ENCODE assay signal across 8 mouse cellular contexts in the genomic region with DNA sequence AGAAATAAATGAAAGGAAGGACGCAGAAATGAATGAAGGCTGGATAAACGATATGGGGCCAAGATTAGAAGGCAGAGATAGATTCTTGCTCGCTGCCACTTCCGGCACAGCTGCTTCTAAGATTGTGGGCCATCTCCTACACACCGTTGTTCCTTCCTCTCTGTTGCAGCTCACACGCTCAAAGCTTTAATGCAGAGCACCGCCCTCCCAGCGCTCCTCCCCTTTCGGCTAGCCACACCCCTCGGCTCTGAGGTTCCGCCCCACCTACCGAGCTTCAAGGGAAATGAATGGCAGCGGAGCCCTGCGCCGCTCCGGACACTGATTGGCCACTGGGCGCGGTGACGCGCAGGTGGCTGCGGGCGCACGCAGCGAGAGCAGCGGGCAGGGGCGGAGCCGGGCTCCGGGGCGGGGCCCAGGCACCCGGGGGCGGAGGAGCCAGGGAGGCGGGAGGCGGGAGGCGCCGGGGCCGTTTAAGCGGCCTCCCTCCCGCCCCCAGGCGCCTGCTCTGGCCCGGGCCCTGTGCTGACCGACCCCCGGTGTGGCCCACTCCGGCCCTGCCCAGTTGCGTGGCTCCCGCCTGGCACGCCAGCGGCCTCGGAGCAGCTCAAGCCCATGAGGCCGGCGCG. TPM values are rescaled to one million over a fixed set of nuclear protein-coding genes. Genes with fewer than 3 reads are reported as not detected.
A peak's percentile ranks its signal among the peaks of the same experiment; 100 is the strongest.
DNase-seq lines count a peak whose midpoint lies in the region; ATAC-seq lines count a peak whose summit lies in the region.

A gene (plus strand): TSS at position 432 of the 626 bp plus-strand sequence.

- no peaks in the 10 kb centered on the region for H3K9me3 ChIP-seq in hindbrain, embryonic 14.5 days (ENCODE audit: control insufficient read depth, low read length)

- H3K4me1 ChIP-seq in hindbrain, embryonic 14.5 days (replicated peaks; ENCODE audit: control insufficient read depth, insufficient read depth, low read length) = peaks cover 32% of the 10 kb centered on the region

- peak within 1 kb of the TSS; percentile 72 for H3K4me3 ChIP-seq in hindbrain, embryonic 14.5 days (replicated peaks; ENCODE audit: low read length)

- ATAC-seq in hindbrain, embryonic 14.5 days (ENCODE audit: low FRiP score) = peak; percentile 99

- peak; percentile 96 for DNase-seq in R1 (ENCODE audit: low read depth, low spot score)
- DNase-seq in cerebellum, postnatal 25 days = peak; percentile 96 to 97
- DNase-seq in frontal cortex, postnatal 25 days (ENCODE audit: low spot score in 2 of 2) = peak; percentile 86 to 95
- DNase-seq in hindbrain, embryonic 14.5 days (ENCODE audit: low spot score) = peak; percentile 97
- peak; percentile 98 to 99 for DNase-seq in layer of hippocampus, postnatal 36 days
- DNase-seq in lung, postnatal 36 days = peak; percentile 99
- peak; percentile 99 for DNase-seq in retina, postnatal 1 day
- DNase-seq in urinary bladder, adult 18-20 months (ENCODE audit: low spot score in 2 of 2) = peak; percentile 93 to 98

- H3K27ac ChIP-seq in hindbrain, embryonic 14.5 days = peak within 1 kb of the TSS; percentile 91

- peak within 1 kb of the TSS; percentile 80 for H3K4me2 ChIP-seq in hindbrain, embryonic 14.5 days (replicated peaks)

- no peaks in the 10 kb centered on the region for H3K36me3 ChIP-seq in hindbrain, embryonic 14.5 days (replicated peaks; ENCODE audit: control insufficient read depth, insufficient read depth)

- no peaks in the 10 kb centered on the region for H3K27me3 ChIP-seq in hindbrain, embryonic 14.5 days (ENCODE audit: control insufficient read depth, insufficient read depth, low read length)

- peak within 1 kb of the TSS; percentile 85 for H3K9ac ChIP-seq in hindbrain, embryonic 14.5 days

- under 1% methylated on average over 39 of the region's 51 CpGs for WGBS in hindbrain, embryonic 14.5 days

RNA-seq across cellular contexts. Expression of the gene that starts here (rescaled TPM):
- polyA plus RNA-seq in hindbrain, embryonic 14.5 days (2014; fragmentation: Nextera tagmentation; extraction: Ambion mirVana) = 88.3 and 97.8 TPM in 2 replicates
- 100 to 1,000 TPM; 370 to 409 TPM for total RNA-seq in layer of hippocampus, postnatal 36 days (2021)

Comparison
In these comparisons a context has a peak if more than half of its experiments do, and no peak if none do; other contexts are left out.
1. Peak in every context shown above with its lines: DNase-seq, ATAC-seq, H3K4me3 ChIP-seq and H3K27ac ChIP-seq.